Mouse (Mus musculus) frontal cortex, postnatal 10 days (tissue): ENCODE measurements around the gene Olfr213.
"Not testable (repeated sequence)": the region's sequence is repeated elsewhere in the genome, so short reads cannot be mapped to it uniquely, and the experiment has no call there.

Experiments
- DNase-seq, 2 experiments: peaks; one replicate each; pipeline ENCODE4 v3.0.0; 2022; ENCODE audit warnings: low spot score in 2 of 2, mixed read lengths in 1 of 2

The Olfr213 gene

DNA sequence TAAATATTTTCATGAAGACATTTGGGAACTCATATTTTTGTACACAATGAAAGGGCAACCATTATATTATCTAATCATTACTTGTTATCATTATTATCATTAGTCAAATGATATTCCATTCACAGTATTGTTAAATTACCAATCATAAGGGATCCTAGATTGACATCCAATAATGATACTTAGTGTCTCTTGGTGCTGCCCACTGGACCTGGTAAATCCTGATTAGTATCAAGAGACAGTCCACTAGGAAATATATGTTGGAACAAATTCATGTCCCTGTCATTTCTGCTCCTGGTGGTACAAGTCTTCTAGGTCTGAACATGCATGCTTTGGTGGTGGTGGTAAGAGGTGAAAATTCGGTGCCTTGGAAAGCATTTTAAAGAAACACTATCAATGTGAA is at the start of gene Olfr213:
Olfr213 (plus strand) TSS at position 301 of the 400 bp plus-strand sequence.
- no peak for DNase-seq

DNA sequence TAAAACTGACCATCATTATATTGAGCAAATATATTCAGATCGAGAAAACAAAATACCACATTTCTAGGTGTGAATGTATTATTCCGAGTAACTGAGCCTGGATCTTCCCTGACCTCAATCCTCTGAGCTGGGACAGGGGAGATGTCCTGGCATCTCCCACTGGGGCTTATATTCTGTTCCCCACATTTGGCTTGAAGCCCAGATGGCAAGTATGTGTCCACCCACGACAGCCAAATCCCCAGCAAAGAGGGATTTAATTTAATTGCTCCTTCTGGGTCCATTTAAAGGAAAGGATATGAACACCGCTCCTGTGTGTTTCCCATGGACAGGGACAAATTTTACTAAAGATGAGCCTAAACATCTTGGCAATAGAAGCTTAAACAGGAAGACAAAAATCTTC is 49.5 kb upstream of the Olfr213 start, which contains the start of gene Olfr211:
Olfr211 (plus strand) TSS at position 301 of the 400 bp plus-strand sequence.
- no peak for DNase-seq

DNA sequence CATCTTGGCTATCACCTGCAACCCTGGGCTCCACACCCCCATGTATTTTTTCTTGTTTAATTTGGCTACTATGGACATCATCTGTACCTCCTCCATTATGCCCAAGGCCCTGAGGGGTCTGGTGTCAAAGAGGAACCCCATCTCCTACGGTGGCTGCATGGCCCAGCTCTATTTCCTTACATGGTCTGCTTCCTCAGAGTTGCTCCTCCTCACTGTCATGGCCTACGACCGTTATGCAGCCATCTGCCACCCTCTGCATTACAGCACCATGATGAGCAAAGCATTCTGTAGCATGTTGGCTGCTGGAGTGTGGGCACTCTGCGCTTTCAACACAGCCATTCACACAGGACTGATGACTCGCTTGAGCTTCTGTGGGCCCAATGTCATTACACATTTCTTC is 44.5 kb upstream of the Olfr213 start:
- no peak for DNase-seq

GRCm38 (mm10) chr6:116495960-116496359 is 42.3 kb upstream of the Olfr213 start:
- DNase-seq = no peak

- DNase-seq = not testable (repeated sequence)
Measured at GRCm38 (mm10) chr6:116506302-116507003, 31.8 kb upstream of the Olfr213 start, which contains the start of gene Olfr212. TSS of gene Olfr212 (plus strand) at chr6:116506516.

DNA sequence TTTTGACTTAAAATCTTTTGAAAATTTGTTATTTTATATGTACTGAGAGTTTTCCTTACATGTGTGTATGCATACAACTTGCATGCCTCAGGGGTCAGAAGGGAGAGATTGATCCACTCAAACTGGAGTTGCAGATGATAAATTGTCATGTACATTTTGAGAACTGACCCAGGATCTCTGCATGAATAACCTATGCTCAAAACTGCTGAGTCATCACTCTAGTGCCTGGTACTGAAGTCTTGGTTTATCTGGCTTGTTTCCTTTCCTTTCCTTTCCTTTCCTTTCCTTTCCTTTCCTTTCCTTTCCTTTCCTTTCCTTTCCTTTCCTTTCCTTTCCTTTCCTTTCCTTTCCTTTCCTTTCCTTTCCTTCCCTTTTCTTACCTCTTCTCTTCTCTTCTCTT is 23.4 kb upstream of the Olfr213 start:
- DNase-seq = no peak

GRCm38 (mm10) chr6:116542500-116542899 is 4.2 kb downstream of the Olfr213 start:
- DNase-seq = no peak

DNA sequence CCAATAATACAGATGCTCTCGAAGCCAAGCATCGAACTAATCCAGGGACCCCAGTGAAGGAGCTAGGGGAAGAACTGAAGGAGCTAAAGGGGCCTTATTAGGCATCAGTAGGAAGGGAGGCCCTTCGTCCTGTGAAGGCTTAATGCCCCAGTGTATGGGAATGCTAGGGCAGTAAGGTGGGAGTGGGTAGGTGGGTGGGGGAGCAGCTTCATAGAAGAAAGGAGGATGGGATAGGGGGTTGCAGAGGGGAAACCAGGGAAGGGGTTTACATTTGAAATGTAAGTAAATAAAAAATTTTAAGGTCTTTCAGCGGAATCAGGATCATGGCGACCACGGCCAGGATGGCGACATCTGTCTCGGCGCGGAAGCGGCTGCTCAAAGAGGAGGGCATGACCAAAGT is 12.6 kb downstream of the Olfr213 start, which contains the start of gene Gm5580:
Gm5580 (plus strand) TSS at position 301 of the 400 bp plus-strand sequence.
- not testable (repeated sequence) for DNase-seq

DNA sequence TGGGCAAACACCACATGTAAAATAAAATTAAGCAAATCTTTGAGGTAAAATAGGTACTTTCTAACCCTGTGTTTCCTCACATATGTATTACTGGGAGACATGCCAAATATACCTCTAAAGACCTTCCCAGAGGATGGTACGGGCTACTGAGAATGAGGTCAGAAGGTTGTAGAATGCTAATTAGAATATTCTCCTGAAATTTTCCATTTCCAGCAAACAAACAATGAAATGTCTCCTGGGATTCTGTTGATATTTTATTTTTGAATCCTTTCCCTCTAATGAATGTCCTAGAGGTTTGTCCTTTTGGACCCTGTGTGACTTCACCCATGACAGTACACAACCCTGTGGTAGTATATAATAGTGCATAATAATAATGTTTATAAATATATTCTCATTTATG is 15.7 kb downstream of the Olfr213 start, which contains the start of gene Olfr214:
Olfr214 (plus strand) TSS at position 301 of the 400 bp plus-strand sequence.
- DNase-seq = no peak

GRCm38 (mm10) chr6:116554952-116555351 is 16.7 kb downstream of the Olfr213 start:
- DNase-seq = no peak

DNA sequence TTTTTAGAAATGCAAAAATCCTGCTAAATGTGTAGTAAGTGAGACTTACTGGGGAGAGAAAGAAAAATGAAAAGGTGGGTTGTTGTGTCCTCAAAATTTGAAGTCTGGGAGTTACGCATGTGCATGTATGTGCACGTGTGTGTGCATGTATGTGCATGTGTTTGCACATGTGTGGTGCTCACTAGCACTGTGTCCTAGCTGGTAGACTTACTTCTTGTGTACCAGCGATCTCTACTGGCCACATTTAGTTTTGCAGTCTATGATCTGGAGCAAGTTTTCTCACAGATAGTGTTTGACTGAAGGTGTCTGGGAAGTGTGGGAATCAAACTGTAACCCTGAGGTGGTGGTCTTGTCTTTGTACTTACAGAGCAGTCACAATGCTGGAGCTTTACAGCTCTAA is 31.6 kb downstream of the Olfr213 start:
- DNase-seq = peak in 1 of 2 experiments; percentile 11

DNA sequence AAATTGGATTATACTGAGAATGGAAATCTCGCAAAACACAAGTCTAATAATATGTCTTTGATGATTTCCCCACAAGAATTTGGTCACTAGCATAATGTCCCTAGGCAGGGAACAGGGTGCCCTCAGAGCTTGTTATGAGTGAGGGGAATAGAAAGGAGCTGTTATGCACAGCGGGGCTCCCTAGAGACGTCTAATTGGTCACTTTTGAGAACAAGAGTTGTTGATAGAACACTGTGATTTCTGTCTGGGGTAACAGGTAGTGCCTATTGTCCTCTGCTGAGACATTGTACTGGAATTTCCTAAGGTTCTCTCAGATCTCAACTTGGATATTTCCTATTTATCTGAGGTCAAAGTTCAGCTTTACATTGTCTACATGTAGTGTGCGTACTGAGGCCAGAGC is 45.8 kb downstream of the Olfr213 start, which contains the start of gene Olfr215:
Olfr215 (minus strand) TSS at position 101 of the 400 bp plus-strand sequence.
- no peak for DNase-seq
